Mouse (Mus musculus): Measurements from ENCODE around the gene Ovol3. TPM values are rescaled to one million over a fixed set of nuclear protein-coding genes. Genes with fewer than 3 reads are reported as not detected.

The Ovol3 gene
- polyA plus RNA-seq (2016; fragmentation: Nextera tagmentation; extraction: Ambion mirVana), result not detected in 2 replicates

GRCm38 (mm10) chr7:30235625-30236024, at the start of gene Ovol3:
Ovol3 (minus strand) TSS chr7:30235725.
- Histone ChIP-seq H3K27ac (replicated peaks) (no peak within 1 kb of the TSS), H3K4me3 (no peak within 1 kb of the TSS), H3K27me3 (replicated peaks; ENCODE audit: low read depth, poor library complexity, severe bottlenecking) (no peaks in the 10 kb centered on the region), H3K36me3 (replicated peaks) (peaks cover 37% of the 10 kb centered on the region), H3K4me1 (peaks cover 20% of the 10 kb centered on the region), H3K9me3 (no peaks in the 10 kb centered on the region)
- 84% methylated on average over 4 of the region's 4 CpGs for WGBS
- DNase-seq (ENCODE audit: low spot score), result no peak

- H3K27ac ChIP-seq (replicated peaks), result no peak overlapping the region
- no peak for DNase-seq (ENCODE audit: low spot score)
- no peak overlapping the region for H3K4me3 ChIP-seq
- WGBS, result 80% methylated on average over 7 of the region's 7 CpGs
- H3K27me3 ChIP-seq (replicated peaks; ENCODE audit: low read depth, poor library complexity, severe bottlenecking), result no peaks in the 10 kb centered on the region
- no peaks in the 10 kb centered on the region for H3K9me3 ChIP-seq
- H3K36me3 ChIP-seq (replicated peaks), result no peaks in the 10 kb centered on the region
- peaks cover 20% of the 10 kb centered on the region for H3K4me1 ChIP-seq
These were observed 47.2 kb upstream of the Ovol3 start for GRCm38 (mm10) chr7:30282740-30283139.

GRCm38 (mm10) chr7:30281522-30281921, 46.0 kb upstream of the Ovol3 start:
- WGBS, result 82% methylated on average over 4 of the region's 4 CpGs

GRCm38 (mm10) chr7:30280670-30281138, 45.2 kb upstream of the Ovol3 start:
- Histone ChIP-seq H3K27me3 (replicated peaks; ENCODE audit: low read depth, poor library complexity, severe bottlenecking) (no peaks in the 10 kb centered on the region), H3K27ac (replicated peaks) (peak overlapping the region; percentile 86), H3K4me3 (peak overlapping the region; percentile 78), H3K9me3 (no peaks in the 10 kb centered on the region), H3K36me3 (replicated peaks) (no peaks in the 10 kb centered on the region), H3K4me1 (peaks cover 20% of the 10 kb centered on the region)
- peak; percentile 85 for DNase-seq (ENCODE audit: low spot score)
- WGBS, result under 1% methylated on average over 20 of the region's 20 CpGs

More at GRCm38 (mm10) chr7:30281522-30281921, 46.0 kb upstream of the Ovol3 start:
- Histone ChIP-seq H3K27me3 (replicated peaks; ENCODE audit: low read depth, poor library complexity, severe bottlenecking) (no peaks in the 10 kb centered on the region), H3K4me1 (peaks cover 20% of the 10 kb centered on the region), H3K27ac (replicated peaks) (no peak overlapping the region), H3K9me3 (no peaks in the 10 kb centered on the region), H3K36me3 (replicated peaks) (no peaks in the 10 kb centered on the region), H3K4me3 (no peak overlapping the region; the same call in 1 of the 2 replicates)
- no peak for DNase-seq (ENCODE audit: low spot score)

- peak within 1 kb of the TSS; percentile 78 for H3K4me3 ChIP-seq
- peak within 1 kb of the TSS; percentile 86 for H3K27ac ChIP-seq (replicated peaks)
- peaks cover 20% of the 10 kb centered on the region for H3K4me1 ChIP-seq
- H3K36me3 ChIP-seq (replicated peaks), result no peaks in the 10 kb centered on the region
- peak; percentile 95 for DNase-seq (ENCODE audit: low spot score)
- H3K9me3 ChIP-seq, result no peaks in the 10 kb centered on the region
- under 1% methylated on average over 49 of the region's 49 CpGs for WGBS
- no peaks in the 10 kb centered on the region for H3K27me3 ChIP-seq (replicated peaks; ENCODE audit: low read depth, poor library complexity, severe bottlenecking)
These were observed 44.6 kb upstream of the Ovol3 start, which contains the start of the genes Thap8 and Wdr62 for GRCm38 (mm10) chr7:30279951-30280669. Thap8 (plus strand) TSS chr7:30280094. Wdr62 (minus strand) TSS chr7:30280419.

DNA sequence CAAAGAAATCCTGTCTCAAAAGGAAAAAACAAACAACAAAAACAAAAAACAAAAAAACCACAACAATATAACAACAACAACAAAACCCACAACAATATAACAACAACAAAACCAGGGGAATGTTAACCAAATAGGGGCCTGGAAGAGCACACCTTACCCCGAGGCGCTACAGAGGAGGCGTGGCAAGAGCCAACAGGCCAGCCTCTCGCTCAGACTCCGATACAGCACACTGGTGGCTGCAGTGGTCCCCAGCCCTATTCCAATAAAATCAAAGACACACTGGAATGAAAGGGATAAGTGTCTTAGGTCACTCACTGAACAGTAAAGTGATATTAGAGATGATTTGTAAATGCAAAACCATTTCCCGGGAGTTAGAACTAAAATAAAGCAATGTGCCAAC, 44.0 kb upstream of the Ovol3 start:
- no peak for DNase-seq (ENCODE audit: low spot score)
- H3K36me3 ChIP-seq (replicated peaks), result no peaks in the 10 kb centered on the region
- peak overlapping the region; percentile 86 for H3K27ac ChIP-seq (replicated peaks)
- peak overlapping the region; percentile 78 for H3K4me3 ChIP-seq
- H3K27me3 ChIP-seq (replicated peaks; ENCODE audit: low read depth, poor library complexity, severe bottlenecking), result no peaks in the 10 kb centered on the region
- peaks cover 20% of the 10 kb centered on the region for H3K4me1 ChIP-seq
- WGBS, result under 1% methylated on average over 6 of the region's 6 CpGs
- H3K9me3 ChIP-seq, result no peaks in the 10 kb centered on the region

DNA sequence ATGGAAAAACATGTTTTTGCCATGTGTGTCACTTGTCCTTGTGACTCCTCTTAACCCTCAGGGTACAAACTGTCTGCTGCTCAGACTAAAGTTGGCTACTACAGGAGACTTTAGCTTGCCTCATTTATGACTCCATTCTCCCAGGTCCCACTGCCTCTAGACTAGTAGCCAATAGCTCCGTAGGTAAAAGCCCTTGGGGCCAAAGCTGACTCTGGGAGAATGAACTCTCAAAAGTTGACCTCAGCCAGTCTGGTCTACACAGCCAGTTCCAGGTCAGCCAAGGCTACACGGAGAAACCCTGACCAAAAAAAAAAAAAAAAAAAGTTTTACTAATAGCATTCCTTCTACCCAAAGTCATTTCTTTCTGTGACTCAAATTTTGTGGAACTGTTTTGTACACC, 43.4 kb upstream of the Ovol3 start:
- H3K27me3 ChIP-seq (replicated peaks; ENCODE audit: low read depth, poor library complexity, severe bottlenecking), result no peaks in the 10 kb centered on the region
- peak overlapping the region; percentile 78; the same call in 1 of the 2 replicates for H3K4me3 ChIP-seq
- H3K4me1 ChIP-seq, result peaks cover 20% of the 10 kb centered on the region
- WGBS, result 52% methylated on average over 2 of the region's 2 CpGs
- H3K27ac ChIP-seq (replicated peaks), result no peak overlapping the region
- H3K36me3 ChIP-seq (replicated peaks), result 0 out of 2 replicates have a peak, but pooled peaks cover 1% of the 10 kb centered on the region
- no peaks in the 10 kb centered on the region for H3K9me3 ChIP-seq
- DNase-seq (ENCODE audit: low spot score), result no peak

DNA sequence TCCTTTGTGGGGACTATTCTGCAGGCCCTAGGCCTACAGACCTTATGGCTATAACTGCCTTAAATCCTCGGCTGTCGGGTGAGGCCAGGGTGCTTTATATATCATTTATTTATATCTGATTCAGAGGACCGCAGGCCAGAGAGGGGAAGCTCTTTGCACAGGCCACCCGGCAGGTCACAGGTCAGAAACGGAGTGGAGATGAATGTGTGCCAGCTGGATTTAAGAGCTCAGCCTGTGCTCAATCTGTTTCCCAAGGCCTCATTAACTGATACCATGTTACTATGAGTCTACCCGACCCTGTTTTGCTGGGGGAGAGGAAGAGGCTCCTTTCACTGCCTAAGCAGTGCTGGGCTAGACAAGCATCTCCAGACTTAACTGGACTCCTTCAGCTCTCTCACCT, 38.9 kb upstream of the Ovol3 start:
- H3K4me3 ChIP-seq, result no peak overlapping the region
- no peaks in the 10 kb centered on the region for H3K27me3 ChIP-seq (replicated peaks; ENCODE audit: low read depth, poor library complexity, severe bottlenecking)
- peaks cover 7% of the 10 kb centered on the region for H3K4me1 ChIP-seq
- H3K36me3 ChIP-seq (replicated peaks), result peaks cover 45% of the 10 kb centered on the region
- DNase-seq (ENCODE audit: low spot score), result no peak
- no peak overlapping the region for H3K27ac ChIP-seq (replicated peaks)
- 77% methylated on average over 6 of the region's 6 CpGs for WGBS
- no peaks in the 10 kb centered on the region for H3K9me3 ChIP-seq

GRCm38 (mm10) chr7:30269641-30270040, 34.1 kb upstream of the Ovol3 start:
- H3K4me1 ChIP-seq, result no peaks in the 10 kb centered on the region
- DNase-seq (ENCODE audit: low spot score), result no peak
- H3K27ac ChIP-seq (replicated peaks), result no peak overlapping the region
- H3K36me3 ChIP-seq (replicated peaks), result peaks cover 91% of the 10 kb centered on the region
- no peak overlapping the region for H3K4me3 ChIP-seq
- WGBS, result 90% methylated on average over 4 of the region's 4 CpGs
- H3K9me3 ChIP-seq, result no peaks in the 10 kb centered on the region
- no peaks in the 10 kb centered on the region for H3K27me3 ChIP-seq (replicated peaks; ENCODE audit: low read depth, poor library complexity, severe bottlenecking)

- peaks cover 89% of the 10 kb centered on the region for H3K36me3 ChIP-seq (replicated peaks)
- 89% methylated on average over 3 of the region's 3 CpGs for WGBS
- no peaks in the 10 kb centered on the region for H3K4me1 ChIP-seq
- no peak overlapping the region for H3K4me3 ChIP-seq
- H3K9me3 ChIP-seq, result no peaks in the 10 kb centered on the region
- no peaks in the 10 kb centered on the region for H3K27me3 ChIP-seq (replicated peaks; ENCODE audit: low read depth, poor library complexity, severe bottlenecking)
- H3K27ac ChIP-seq (replicated peaks), result no peak overlapping the region
- no peak for DNase-seq (ENCODE audit: low spot score)
These were observed 31.3 kb upstream of the Ovol3 start for GRCm38 (mm10) chr7:30266780-30267179.

- Histone ChIP-seq H3K4me1 (no peaks in the 10 kb centered on the region), H3K36me3 (replicated peaks) (peaks cover 89% of the 10 kb centered on the region)
- 89% methylated on average over 7 of the region's 7 CpGs for WGBS
These were observed 30.4 kb upstream of the Ovol3 start for GRCm38 (mm10) chr7:30265935-30266334.

GRCm38 (mm10) chr7:30265531-30265930, 30.0 kb upstream of the Ovol3 start:
- Histone ChIP-seq H3K27ac (replicated peaks) (no peak overlapping the region), H3K4me1 (no peaks in the 10 kb centered on the region), H3K27me3 (replicated peaks; ENCODE audit: low read depth, poor library complexity, severe bottlenecking) (no peaks in the 10 kb centered on the region), H3K36me3 (replicated peaks) (peaks cover 87% of the 10 kb centered on the region), H3K4me3 (no peak overlapping the region), H3K9me3 (no peaks in the 10 kb centered on the region)
- no peak for DNase-seq (ENCODE audit: low spot score)
- 93% methylated on average over 5 of the region's 5 CpGs for WGBS

More at GRCm38 (mm10) chr7:30265935-30266334, 30.4 kb upstream of the Ovol3 start:
- no peaks in the 10 kb centered on the region for H3K27me3 ChIP-seq (replicated peaks; ENCODE audit: low read depth, poor library complexity, severe bottlenecking)
- H3K9me3 ChIP-seq, result no peaks in the 10 kb centered on the region
- H3K4me3 ChIP-seq, result no peak overlapping the region
- no peak for DNase-seq (ENCODE audit: low spot score)
- H3K27ac ChIP-seq (replicated peaks), result no peak overlapping the region

GRCm38 (mm10) chr7:30265041-30265440, 29.5 kb upstream of the Ovol3 start:
- Histone ChIP-seq H3K9me3 (no peaks in the 10 kb centered on the region), H3K4me1 (no peaks in the 10 kb centered on the region), H3K4me3 (no peak overlapping the region), H3K36me3 (replicated peaks) (peaks cover 82% of the 10 kb centered on the region), H3K27ac (replicated peaks) (no peak overlapping the region), H3K27me3 (replicated peaks; ENCODE audit: low read depth, poor library complexity, severe bottlenecking) (no peaks in the 10 kb centered on the region)
- DNase-seq (ENCODE audit: low spot score), result no peak
- 81% methylated on average over 2 of the region's 2 CpGs for WGBS

Data from embryonic facial prominence, embryonic 10.5 days (tissue).